Mouse (Mus musculus): ENCODE measurements at regions not wholly inside any gene's neighbourhood (a gene's known extent, or its start where the extent isn't known, plus 50 kb on each side); places are given as distances from the start of the nearest gene placed in this dataset.

- no peak for TF ChIP-seq POLR2A (IDR thresholded peaks at IDR 0.05; ENCODE audit: borderline replicate concordance, insufficient read depth, low read length)
- TF ChIP-seq CTCF (IDR thresholded peaks at IDR 0.05; ENCODE audit: borderline replicate concordance, insufficient read depth, low read depth, low read length), result no peak
Observed at GRCm38 (mm10) chr15:67924885-67925284, 1424.2 kb upstream of the Lrrc6 start.
